ENCODE assay signal across 8 mouse cellular contexts in genomic region chr2:94404512-94405240, GRCm38 (mm10). TPM values are rescaled to one million over a fixed set of nuclear protein-coding genes. Genes with fewer than 3 reads are reported as not detected.
A peak's percentile ranks its signal among the peaks of the same experiment; 100 is the strongest.
DNase-seq lines count a peak whose midpoint lies in the region; ATAC-seq and TF ChIP-seq lines count a peak whose summit lies in the region.

No protein-coding gene starts in this region.

- DNase-seq in forebrain, embryonic 10.5 days (ENCODE audit: extremely low spot score, low spot score) = no peak
- no peak for DNase-seq in forebrain, embryonic 11.5 days (ENCODE audit: low spot score)
- no peak for DNase-seq in CH12.LX (ENCODE audit: extremely low read depth)
- no peak for DNase-seq in right cerebral cortex, adult 18-20 months
- no peak for DNase-seq in left cerebral cortex, adult 8-10 months (ENCODE audit: low spot score in 2 of 2)
- DNase-seq in ovary, postnatal 36 days (ENCODE audit: low spot score) = no peak

- in situ Hi-C loops in CH12.LX (cut with MboI; ENCODE audit: low pct_ligation_motif_present, low pct_unique_long_range_greater_than_20kb, low sequenced_read_pairs) = no loop called here

- peaks cover 4% of the 10 kb centered on the region; the same call in 1 of the 2 replicates for H3K36me3 ChIP-seq in forebrain, embryonic 10.5 days (replicated peaks)
- H3K36me3 ChIP-seq in forebrain, embryonic 11.5 days (ENCODE audit: control insufficient read depth, insufficient read depth, low read length) = no peaks in the 10 kb centered on the region
- H3K36me3 ChIP-seq in CH12.LX (replicated peaks in 1 of 2; ENCODE audit: control insufficient read depth in 1 of 2, insufficient read depth in 1 of 2, low read length in 1 of 2) = peaks cover under 1 to 22% of the 10 kb centered on the region in 2 experiments
- no peaks in the 10 kb centered on the region for H3K36me3 ChIP-seq in hindbrain, embryonic 12.5 days
- H3K36me3 ChIP-seq in megakaryocyte, embryonic 14.5 days (replicated peaks; ENCODE audit: low read length) = peaks cover 1% of the 10 kb centered on the region

- no peak for TF ChIP-seq CTCF in CH12.LX (conservative IDR thresholded peaks at IDR 0.05 in 1 of 2, IDR thresholded peaks at IDR 0.05 in 1 of 2; ENCODE audit: low read depth in 2 of 2, low read length in 2 of 2)

- no peaks in the 10 kb centered on the region for H3K9me3 ChIP-seq in forebrain, embryonic 10.5 days
- H3K9me3 ChIP-seq in forebrain, embryonic 11.5 days (ENCODE audit: control insufficient read depth, low read length) = no peaks in the 10 kb centered on the region
- H3K9me3 ChIP-seq in CH12.LX (replicated peaks; ENCODE audit: low read length) = no peaks in the 10 kb centered on the region
- H3K9me3 ChIP-seq in hindbrain, embryonic 12.5 days (replicated peaks) = no peaks in the 10 kb centered on the region
- no peaks in the 10 kb centered on the region for H3K9me3 ChIP-seq in megakaryocyte, embryonic 14.5 days

- peak overlapping the region; percentile 95 for H3K4me3 ChIP-seq in forebrain, embryonic 10.5 days
- H3K4me3 ChIP-seq in forebrain, embryonic 11.5 days (ENCODE audit: low read depth, low read length) = no peak overlapping the region
- peak overlapping the region in 1 of 3 experiments; percentile 87 for H3K4me3 ChIP-seq in CH12.LX (replicated peaks in 1 of 3; ENCODE audit: low read depth in 2 of 3, low read length in 2 of 3, poor library complexity in 1 of 3)
- no peak overlapping the region for H3K4me3 ChIP-seq in hindbrain, embryonic 12.5 days
- H3K4me3 ChIP-seq in megakaryocyte, embryonic 14.5 days (replicated peaks) = peak overlapping the region; percentile 10

- peaks cover 33% of the 10 kb centered on the region for H3K4me1 ChIP-seq in forebrain, embryonic 10.5 days
- H3K4me1 ChIP-seq in forebrain, embryonic 11.5 days (replicated peaks; ENCODE audit: control insufficient read depth, insufficient read depth, low read length) = peaks cover 4% of the 10 kb centered on the region; the same call in 1 of the 2 replicates
- peaks cover 1 to 34% of the 10 kb centered on the region in 2 experiments; a peak in 3 of 4 replicates for H3K4me1 ChIP-seq in CH12.LX (ENCODE audit: control insufficient read depth in 1 of 2, insufficient read depth in 2 of 2)
- peaks cover 24% of the 10 kb centered on the region for H3K4me1 ChIP-seq in hindbrain, embryonic 12.5 days
- H3K4me1 ChIP-seq in megakaryocyte, embryonic 14.5 days = peaks cover 35% of the 10 kb centered on the region

- H3K27ac ChIP-seq in forebrain, embryonic 10.5 days = no peak overlapping the region
- no peak overlapping the region for H3K27ac ChIP-seq in forebrain, embryonic 11.5 days (ENCODE audit: low read depth, low read length)
- H3K27ac ChIP-seq in CH12.LX (ENCODE audit: insufficient read depth, low read depth) = no peak overlapping the region
- no peak overlapping the region for H3K27ac ChIP-seq in hindbrain, embryonic 12.5 days

- H3K9ac ChIP-seq in forebrain, embryonic 11.5 days (ENCODE audit: low read length) = no peak overlapping the region
- 0 out of 2 replicates have a peak overlapping the region, but pooled peaks have one; percentile 9 for H3K9ac ChIP-seq in CH12.LX (ENCODE audit: insufficient read depth, low read depth)
- no peak overlapping the region for H3K9ac ChIP-seq in hindbrain, embryonic 12.5 days

- TF ChIP-seq POLR2A in CH12.LX (IDR thresholded peaks at IDR 0.05; ENCODE audit: low read depth, low read length) = no peak

- no peaks in the 10 kb centered on the region for H3K27me3 ChIP-seq in forebrain, embryonic 10.5 days (ENCODE audit: poor library complexity, severe bottlenecking)
- no peaks in the 10 kb centered on the region for H3K27me3 ChIP-seq in forebrain, embryonic 11.5 days (ENCODE audit: control insufficient read depth, insufficient read depth, low read length)
- H3K27me3 ChIP-seq in CH12.LX (replicated peaks) = no peaks in the 10 kb centered on the region
- no peaks in the 10 kb centered on the region for H3K27me3 ChIP-seq in hindbrain, embryonic 12.5 days
- no peaks in the 10 kb centered on the region for H3K27me3 ChIP-seq in megakaryocyte, embryonic 14.5 days (replicated peaks)

- no peak overlapping the region for H3K4me2 ChIP-seq in forebrain, embryonic 11.5 days (ENCODE audit: low read depth, low read length, severe bottlenecking)
- peak overlapping the region; percentile 11; the same call in 1 of the 2 replicates for H3K4me2 ChIP-seq in CH12.LX (ENCODE audit: insufficient read depth, low read depth, poor library complexity, severe bottlenecking)
- H3K4me2 ChIP-seq in hindbrain, embryonic 12.5 days (replicated peaks) = peak overlapping the region; percentile 81

- TF ChIP-seq RAD21 in CH12.LX (IDR thresholded peaks at IDR 0.05; ENCODE audit: low read depth, low read length) = no peak

- no peak for ATAC-seq in forebrain, embryonic 11.5 days (replicated peaks; ENCODE audit: low FRiP score)
- ATAC-seq in hindbrain, embryonic 12.5 days (ENCODE audit: low FRiP score) = no peak

- H3K79me2 ChIP-seq in CH12.LX (replicated peaks; ENCODE audit: control insufficient read depth, extremely low read depth, insufficient read depth, poor library complexity, severe bottlenecking) = peaks cover 15% of the 10 kb centered on the region

- 79% methylated on average over 10 of the region's 10 CpGs for WGBS in forebrain, embryonic 10.5 days
- 71% methylated on average over 10 of the region's 10 CpGs for WGBS in forebrain, embryonic 11.5 days
- WGBS in hindbrain, embryonic 12.5 days = 74% methylated on average over 10 of the region's 10 CpGs

- dilution Hi-C loops in CH12.LX (cut with MboI; ENCODE audit: extremely low pct_ligation_motif_present, extremely low pct_unique_long_range_greater_than_20kb, low sequenced_read_pairs) = no loop called here

- no peak for TF ChIP-seq EP300 in CH12.LX (IDR thresholded peaks at IDR 0.05; ENCODE audit: low read length)

TF ChIP-seq in CH12.LX, 34 proteins besides CTCF, POLR2A, EP300 and RAD21:
- TF ChIP-seq MEF2A (IDR thresholded peaks at IDR 0.05; ENCODE audit: borderline replicate concordance, low read depth, low read length) (no peak), HCFC1 (IDR thresholded peaks at IDR 0.05; ENCODE audit: low read depth, low read length) (no peak), KAT2A (IDR thresholded peaks at IDR 0.05; ENCODE audit: insufficient replicate concordance, low read length) (no peak), MYC (IDR thresholded peaks at IDR 0.05; ENCODE audit: low read depth, low read length) (no peak), JUN (IDR thresholded peaks at IDR 0.05; ENCODE audit: insufficient read depth, low read depth, low read length) (no peak), RCOR1 (conservative IDR thresholded peaks at IDR 0.05; ENCODE audit: low read depth, low read length) (no peak), PAX5 (IDR thresholded peaks at IDR 0.05; ENCODE audit: low read length) (no peak), USF2 (conservative IDR thresholded peaks at IDR 0.05; ENCODE audit: low read depth, low read length) (no peak), SIN3A (IDR thresholded peaks at IDR 0.05; ENCODE audit: low read length) (no peak), MAX (IDR thresholded peaks at IDR 0.05; ENCODE audit: low read length) (no peak), TCF12 (IDR thresholded peaks at IDR 0.05; ENCODE audit: low read depth, low read length) (no peak), GABPA (IDR thresholded peaks at IDR 0.05; ENCODE audit: insufficient replicate concordance, low read depth, low read length) (no peak), NRF1 (IDR thresholded peaks at IDR 0.05; ENCODE audit: low read depth, low read length) (no peak), ZC3H11A (IDR thresholded peaks at IDR 0.05; ENCODE audit: low read depth, low read length) (no peak), ZMIZ1 (IDR thresholded peaks at IDR 0.05; ENCODE audit: low read depth, low read length) (no peak), E2F4 (IDR thresholded peaks at IDR 0.05; ENCODE audit: insufficient replicate concordance, low read depth, low read length) (no peak)

RNA-seq across cellular contexts. Expression of gene Ttc17, which starts 1.8 kb away (rescaled TPM):
- 13.6 and 13.8 TPM in 2 replicates for polyA plus RNA-seq in forebrain, embryonic 10.5 days (2016; fragmentation: Nextera tagmentation; extraction: Ambion mirVana)
- polyA plus RNA-seq in forebrain, embryonic 11.5 days (2014; fragmentation: Nextera tagmentation; extraction: Ambion mirVana) = 15.1 and 15.4 TPM in 2 replicates
- total RNA-seq in CH12.LX (2012; rRNA removed) = 11.6 and 13.2 TPM in 2 replicates
- total RNA-seq in CH12.LX (2014; rRNA removed) = 10.8 and 13.8 TPM in 2 replicates
- 17.9 and 19.5 TPM in 2 replicates for polyA plus RNA-seq in CH12.LX (2012; ENCODE audit: insufficient read length, low read depth)
- polyA plus RNA-seq in hindbrain, embryonic 12.5 days (2016; fragmentation: Nextera tagmentation; extraction: Ambion mirVana) = 18.3 and 20.1 TPM in 2 replicates
- 1.2 and 2.8 TPM in 2 replicates for polyA plus RNA-seq in megakaryocyte, embryonic 14.5 days (2012; ENCODE audit: insufficient read depth, low replicate concordance)
- 10 to 100 TPM; 32.9 to 48.3 (median 40.9) TPM for total RNA-seq in left cerebral cortex, adult 8-10 months (2022)

RNA-seq across cellular contexts. Expression of gene Api5, which starts 33.3 kb away (rescaled TPM):
- 239 and 258 TPM in 2 replicates for polyA plus RNA-seq in forebrain, embryonic 10.5 days (2016; fragmentation: Nextera tagmentation; extraction: Ambion mirVana)
- 249 and 252 TPM in 2 replicates for polyA plus RNA-seq in forebrain, embryonic 11.5 days (2014; fragmentation: Nextera tagmentation; extraction: Ambion mirVana)
- total RNA-seq in CH12.LX (2012; rRNA removed) (60.2 and 73.8 TPM in 2 replicates), CH12.LX (2014; rRNA removed) (160 and 183 TPM in 2 replicates)
- polyA plus RNA-seq in CH12.LX (2012; ENCODE audit: insufficient read length, low read depth) = 99.1 and 108 TPM in 2 replicates
- polyA plus RNA-seq in hindbrain, embryonic 12.5 days (2016; fragmentation: Nextera tagmentation; extraction: Ambion mirVana) = 171 and 173 TPM in 2 replicates
- polyA plus RNA-seq in megakaryocyte, embryonic 14.5 days (2012; ENCODE audit: insufficient read depth, low replicate concordance) = 5.5 and 13.9 TPM in 2 replicates
- total RNA-seq in left cerebral cortex, adult 8-10 months (2022) = 10 to 100 TPM; 58.0 to 60.1 (median 59.0) TPM

Comparison
In these comparisons a context has a peak if more than half of its experiments do, and no peak if none do; other contexts are left out.
1. H3K4me3 ChIP-seq: peak in forebrain, embryonic 10.5 days (single experiment) and megakaryocyte, embryonic 14.5 days (single experiment); none in forebrain, embryonic 11.5 days (single experiment) and hindbrain, embryonic 12.5 days (single experiment).